Mouse (Mus musculus) cerebellum, postnatal 14 days (tissue): Measurements from ENCODE around the gene Sned1.
A peak's percentile ranks its signal among the peaks of the same experiment; 100 is the strongest.
"Not testable (repeated sequence)": the region's sequence is repeated elsewhere in the genome, so short reads cannot be mapped to it uniquely, and the experiment has no call there.

Experiments used
- DNase-seq, 2 experiments: peaks; one replicate each; pipeline ENCODE4 v3.0.0; 2021; ENCODE audit warnings: mixed read lengths in 2 of 2

The Sned1 gene

DNA sequence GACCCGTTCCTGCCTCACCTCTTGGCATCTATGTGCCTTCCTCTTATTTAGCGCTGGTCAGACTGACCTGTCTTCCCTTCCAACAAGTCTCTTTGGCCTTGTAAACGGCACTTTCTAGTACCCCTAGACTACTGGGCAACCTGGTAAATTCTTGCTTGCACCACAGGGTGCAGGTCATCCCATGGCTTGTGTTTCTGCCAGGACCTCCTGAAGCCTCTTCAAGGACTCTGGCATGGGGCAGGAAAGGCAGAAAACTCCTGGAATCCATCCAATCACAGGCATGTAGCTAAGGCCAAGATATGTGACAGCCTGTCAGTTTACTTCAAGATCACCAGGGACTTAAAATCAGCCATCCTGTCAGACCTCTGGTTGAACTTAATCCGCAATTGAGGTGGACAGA, 6.0 kb upstream of the Sned1 start:
- DNase-seq = peak; percentile 42 to 59

DNA sequence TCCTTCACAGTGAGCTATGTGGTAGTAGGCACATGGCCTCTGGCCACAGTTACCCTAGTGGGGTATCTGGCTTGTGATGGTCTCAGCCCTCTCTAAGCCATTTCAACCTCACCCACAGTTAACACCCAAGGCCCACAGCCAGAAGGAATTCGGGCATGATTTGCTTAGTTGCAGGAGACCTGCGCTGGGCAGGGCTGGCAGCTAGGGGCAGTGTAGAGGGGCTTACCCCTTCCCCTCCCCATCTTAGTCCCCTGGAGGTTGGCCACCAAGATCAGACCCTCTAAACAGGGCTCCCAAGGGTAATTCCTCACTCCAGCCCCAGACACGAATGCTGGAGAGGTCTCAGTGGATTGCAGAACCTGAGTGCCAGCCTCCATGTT, 894 bp downstream of the Sned1 start:
- DNase-seq = peak; percentile 47 to 71

DNA sequence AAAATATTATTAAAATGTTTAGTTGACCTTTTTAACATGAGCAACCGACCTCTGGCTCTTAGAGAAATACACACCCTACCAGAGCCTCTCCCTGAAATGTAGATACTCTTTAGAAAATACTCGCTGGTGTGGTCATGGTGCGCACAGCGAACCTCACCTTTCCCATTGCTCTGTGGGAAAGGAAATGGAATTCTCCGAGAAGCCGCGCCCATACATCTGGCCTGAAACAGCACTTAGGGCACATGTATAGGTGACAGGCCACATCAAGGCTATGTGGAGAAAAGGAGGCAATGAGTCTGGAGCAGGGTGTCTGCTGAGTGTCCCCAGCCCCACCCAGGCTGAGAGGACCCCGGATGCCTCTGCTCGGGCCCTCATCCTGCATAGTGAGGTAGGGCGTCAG, 2.0 kb downstream of the Sned1 start:
- DNase-seq = no peak

DNA sequence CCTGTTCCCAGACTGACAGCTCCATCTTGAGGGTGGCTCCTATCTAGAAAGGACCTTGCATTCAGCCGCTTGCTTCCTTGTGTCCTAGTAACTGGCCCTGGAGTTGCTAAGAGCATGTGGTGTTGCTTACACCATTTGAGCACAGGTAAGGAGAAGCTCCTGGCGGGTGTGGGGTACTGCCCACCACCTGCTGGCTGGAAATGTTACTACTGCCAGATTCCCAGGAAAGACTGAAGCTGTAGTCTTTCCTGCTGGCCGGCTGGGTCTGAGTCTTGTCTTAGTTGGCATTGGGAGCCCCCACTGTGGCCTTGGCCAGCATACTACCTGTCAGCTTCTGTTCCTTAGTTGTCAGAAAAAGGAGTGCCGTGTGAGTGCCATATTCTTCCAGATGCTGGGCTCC, 2.6 kb downstream of the Sned1 start:
- DNase-seq = peak in 1 of 2 experiments; percentile 39

DNA sequence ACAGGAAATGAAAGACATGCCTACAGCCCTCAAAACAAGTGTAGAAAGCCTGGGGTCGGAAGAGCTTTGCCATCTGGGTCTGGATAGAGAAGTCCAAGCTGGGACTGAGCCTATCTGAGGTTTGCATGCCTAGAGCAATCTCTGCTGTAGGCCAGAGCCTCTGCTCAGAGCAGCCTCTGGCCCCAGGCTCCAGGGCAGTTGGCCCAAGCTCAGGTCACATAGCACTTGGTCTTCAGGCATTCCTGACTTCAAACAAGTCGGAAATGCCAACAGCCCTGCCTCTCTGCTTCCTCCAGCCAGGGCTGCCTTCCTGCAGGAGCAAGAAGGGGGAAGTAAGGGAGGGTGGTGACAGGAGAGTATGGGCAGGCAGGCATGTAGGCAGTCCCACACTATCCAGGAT, 10.3 kb downstream of the Sned1 start:
- DNase-seq = no peak

DNA sequence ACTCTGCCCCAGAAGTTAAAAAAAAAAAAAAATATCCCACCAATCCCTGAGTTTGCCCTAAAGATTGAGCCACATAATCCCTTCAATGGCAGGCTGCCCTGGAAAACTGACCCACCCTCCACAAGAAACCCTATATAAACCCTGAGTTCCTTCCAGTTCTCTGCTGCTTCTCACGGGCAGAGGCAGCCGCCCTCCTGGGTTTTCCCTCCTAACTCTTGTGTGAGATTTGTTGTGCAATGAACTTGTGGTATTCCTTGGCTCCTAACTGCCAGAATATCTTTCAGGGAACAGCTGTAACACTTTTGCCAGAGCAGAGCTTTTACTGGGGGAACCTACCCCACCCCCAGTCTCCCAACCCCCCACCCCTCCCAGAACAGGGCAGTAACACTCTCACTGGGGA, 16.9 kb downstream of the Sned1 start:
- no peak for DNase-seq

DNA sequence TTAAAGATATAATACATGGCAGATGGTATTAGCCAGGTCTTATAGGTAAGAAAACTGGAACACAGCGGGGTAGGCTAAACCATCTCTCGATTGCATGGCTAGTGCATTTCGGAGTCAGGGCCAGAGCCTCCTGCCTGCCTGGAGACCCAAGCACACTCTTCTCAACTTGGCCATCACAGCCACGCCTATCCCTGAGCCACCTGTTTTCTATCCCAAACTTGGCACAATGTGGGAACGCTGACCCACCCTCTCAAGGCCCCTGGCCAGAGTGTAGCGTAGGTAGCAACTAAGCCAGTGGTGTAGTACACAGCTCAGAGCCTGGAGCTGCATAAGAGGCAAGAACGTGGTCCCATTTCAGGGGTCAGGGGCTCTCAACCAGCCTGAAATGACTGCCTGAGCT, 20.1 kb downstream of the Sned1 start:
- no peak for DNase-seq

DNA sequence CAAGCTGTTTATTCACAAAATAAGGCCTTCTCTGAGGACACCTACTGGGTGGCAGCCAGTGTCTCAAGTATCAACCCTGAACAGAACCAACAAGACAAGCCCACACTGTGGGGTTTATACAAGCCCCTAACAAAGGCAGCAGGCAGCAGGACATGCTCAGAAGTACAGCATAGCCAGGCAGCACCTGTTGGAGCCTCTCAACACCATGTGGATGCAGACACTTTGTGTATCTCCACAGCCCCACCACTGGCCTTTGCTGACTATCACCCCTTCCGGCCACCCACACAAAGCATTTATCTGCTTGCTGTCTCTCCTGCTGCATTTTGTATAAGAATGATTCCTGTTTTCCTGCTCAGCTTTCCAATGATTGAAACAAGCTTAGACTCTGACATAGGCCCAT, 21.9 kb downstream of the Sned1 start:
- no peak for DNase-seq

DNA sequence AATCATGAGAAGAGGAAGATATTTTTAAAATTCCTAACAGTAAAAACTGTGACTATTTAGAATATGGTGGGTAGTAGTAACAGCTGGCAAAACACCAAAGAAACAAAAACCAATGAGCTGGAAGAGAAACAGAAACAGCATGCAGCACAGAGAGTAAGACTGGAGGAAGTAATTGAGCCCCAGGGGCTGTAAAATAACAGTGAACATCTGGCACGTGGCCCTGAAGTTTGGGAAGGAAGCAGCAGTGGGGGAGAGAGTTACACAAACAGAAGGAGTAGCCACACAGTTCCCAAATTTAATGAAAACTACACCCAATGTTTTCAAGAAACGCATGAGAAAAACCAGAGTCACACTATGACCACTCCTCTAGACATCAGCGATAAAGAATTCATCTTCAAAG, 31.6 kb downstream of the Sned1 start:
- DNase-seq = no peak

DNA sequence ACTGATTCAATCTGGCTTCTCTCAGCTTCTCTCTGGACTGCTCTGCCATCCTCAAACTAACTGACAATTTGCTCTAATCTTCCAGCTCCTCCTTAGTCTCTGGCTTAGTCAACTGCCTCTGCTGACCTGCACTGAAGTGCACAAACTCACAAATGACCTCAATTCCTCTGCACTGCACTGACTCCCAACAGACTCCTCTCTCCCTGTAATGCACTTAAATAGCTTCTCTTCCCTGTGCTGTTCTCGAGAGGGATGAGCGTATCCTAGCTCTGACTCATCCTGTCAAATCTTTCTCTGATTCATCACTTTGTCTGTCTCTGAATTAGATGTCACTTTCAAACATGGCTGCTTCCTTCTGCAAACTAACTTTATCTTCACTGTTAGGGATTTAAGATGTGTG, 32.6 kb downstream of the Sned1 start:
- DNase-seq = no peak

DNA sequence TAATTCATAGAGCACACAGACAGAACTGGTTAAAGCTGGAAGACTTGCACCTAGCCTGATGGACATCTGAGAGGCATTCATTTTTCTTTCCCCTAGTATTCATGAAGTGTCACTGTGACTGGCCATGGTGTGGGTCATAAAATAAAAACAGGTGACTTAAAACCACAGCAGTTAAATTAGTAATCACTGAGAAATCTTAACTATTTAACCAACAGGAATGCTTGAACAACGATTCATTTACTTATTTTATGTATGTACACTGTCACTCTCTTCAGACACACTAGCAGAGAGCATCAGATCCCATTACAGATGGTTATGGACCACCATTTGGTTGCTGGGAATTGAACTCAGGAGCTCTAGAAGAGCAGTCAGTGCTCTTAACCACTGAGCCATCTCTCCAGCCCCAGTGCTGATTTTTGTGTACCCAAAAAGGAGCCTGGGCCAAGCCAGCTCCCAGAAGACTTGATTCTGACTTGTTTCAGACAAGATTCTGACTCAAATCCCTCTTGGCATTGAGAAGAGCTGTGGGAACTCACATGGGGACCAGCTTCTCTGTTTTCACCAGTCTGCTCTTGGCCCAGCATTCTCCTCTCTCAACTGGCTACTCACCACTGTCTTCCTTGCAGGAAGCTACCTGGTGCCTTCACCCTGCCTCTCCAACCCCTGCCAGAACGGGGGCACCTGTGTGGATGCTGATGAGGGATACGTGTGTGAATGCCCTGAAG, 35.0 kb downstream of the Sned1 start:
- DNase-seq = no peak

DNA sequence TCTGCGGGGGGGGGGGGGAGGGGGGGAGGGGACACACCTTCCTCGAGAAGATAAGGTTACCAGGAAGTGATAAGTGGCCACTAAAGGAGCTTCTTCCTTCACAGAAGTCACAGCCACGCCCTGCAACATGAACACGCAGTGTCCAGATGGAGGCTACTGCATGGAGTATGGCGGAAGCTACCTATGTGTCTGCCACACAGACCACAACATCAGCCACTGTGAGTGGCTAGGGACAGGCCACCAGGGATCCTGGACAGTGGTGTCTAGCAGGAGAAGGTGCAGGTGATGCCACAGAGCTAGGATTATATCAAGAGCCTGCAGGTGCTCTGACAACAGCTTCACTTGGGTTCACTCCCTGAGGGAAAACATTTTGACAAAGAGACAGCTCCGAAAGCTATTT, 36.1 kb downstream of the Sned1 start:
- DNase-seq = no peak

DNA sequence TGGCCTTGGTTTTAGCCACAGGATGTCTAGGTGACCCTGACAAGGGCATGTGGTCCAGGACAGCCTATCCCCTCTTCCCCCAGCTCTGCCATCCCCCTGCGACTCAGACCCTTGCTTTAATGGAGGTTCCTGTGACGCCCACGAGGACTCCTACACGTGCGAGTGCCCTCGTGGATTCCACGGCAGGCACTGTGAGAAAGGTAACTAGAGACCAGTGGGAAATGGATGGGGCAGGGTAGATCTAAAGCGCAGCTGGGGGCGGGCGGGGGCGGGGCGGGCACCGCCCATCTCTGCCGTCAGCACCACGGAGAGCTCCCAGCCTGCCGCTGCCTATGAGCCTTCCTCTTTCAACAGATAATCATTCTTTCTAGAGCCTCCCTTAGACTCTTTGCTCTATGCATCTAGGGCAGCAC, 36.8 kb downstream of the Sned1 start:
- DNase-seq = no peak

DNA sequence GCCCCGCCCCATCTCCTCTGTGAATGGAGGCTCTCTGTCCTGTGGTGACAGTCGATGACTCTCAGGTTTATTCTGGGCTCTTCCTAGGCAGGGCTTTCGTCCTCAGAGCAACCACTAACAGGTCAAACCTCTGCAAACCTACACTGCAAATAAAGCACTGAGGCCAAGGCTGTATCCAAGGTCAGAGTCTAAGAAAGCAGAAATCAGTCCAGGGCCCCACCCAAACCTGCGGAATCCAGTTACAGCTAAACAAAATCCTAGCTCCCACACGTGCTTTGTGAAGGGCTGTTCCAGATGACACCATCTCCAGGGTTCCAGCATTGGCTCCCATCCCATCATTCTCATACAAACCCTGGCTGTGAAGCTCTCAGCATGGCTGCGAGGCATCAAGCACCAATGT, 39.9 kb downstream of the Sned1 start:
- no peak for DNase-seq

DNA sequence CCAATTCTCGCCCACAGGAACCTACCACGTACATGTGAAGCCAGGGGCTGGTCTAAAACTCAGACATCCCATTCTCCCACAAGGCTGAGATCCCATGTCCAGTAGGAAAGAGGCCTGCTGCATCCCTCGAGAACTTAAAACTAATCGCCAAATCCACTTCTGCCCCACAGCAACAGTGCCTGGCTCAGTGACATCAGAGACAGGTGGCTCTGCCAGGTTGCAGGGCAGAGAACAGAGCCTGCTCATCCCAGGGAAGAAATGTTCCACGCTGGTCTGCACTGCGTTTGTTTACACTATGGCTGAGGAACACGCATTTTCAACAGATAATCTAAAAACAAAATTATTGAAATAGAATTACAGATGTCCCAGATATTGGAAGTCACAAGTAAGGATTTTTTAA, 41.4 kb downstream of the Sned1 start:
- peak; percentile 57 to 61 for DNase-seq

DNA sequence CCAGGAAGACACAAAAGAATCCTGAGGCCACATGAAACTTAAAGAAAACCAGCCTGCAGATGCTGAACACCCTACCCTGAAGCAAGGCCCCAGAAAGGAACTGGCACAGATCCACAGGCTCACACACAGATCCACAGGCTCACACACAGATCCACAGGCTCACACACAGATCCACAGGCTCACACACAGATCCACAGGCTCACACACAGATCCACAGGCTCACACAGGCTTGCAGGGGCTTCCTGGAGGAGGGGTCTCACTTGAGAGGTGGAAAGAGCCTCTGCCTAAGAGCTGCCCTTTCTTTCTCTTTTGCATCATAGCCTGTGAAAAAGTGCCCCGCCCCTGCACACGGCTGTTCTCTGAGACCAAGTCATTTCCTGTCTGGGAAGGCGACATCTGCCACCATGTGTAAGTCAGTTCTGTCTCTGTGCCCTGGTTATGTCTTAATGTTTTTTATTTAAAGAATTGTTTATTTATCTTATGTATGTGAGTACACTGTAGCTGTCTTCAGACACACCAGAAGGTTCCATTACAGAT, 54.1 kb downstream of the Sned1 start:
- no peak for DNase-seq

DNA sequence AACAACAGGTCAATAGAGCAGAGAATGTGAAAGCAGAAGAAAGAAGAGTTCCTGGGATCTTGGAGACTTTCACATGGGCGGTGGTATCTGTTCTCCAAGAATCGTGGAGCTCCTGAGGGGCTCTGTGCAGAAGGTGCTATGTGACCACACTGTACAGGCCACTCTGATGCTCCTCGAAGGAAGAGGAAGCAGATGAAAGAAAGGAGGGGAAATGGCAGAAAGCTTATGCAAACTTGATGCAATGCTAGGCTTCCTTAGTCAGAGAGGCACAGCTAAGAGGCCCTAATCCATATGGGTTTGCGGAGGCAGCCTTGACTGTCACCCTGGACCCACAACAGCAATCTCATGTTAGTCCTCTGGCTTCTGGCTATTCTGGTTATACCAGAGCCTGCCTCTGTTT, 55.3 kb downstream of the Sned1 start:
- DNase-seq = no peak

DNA sequence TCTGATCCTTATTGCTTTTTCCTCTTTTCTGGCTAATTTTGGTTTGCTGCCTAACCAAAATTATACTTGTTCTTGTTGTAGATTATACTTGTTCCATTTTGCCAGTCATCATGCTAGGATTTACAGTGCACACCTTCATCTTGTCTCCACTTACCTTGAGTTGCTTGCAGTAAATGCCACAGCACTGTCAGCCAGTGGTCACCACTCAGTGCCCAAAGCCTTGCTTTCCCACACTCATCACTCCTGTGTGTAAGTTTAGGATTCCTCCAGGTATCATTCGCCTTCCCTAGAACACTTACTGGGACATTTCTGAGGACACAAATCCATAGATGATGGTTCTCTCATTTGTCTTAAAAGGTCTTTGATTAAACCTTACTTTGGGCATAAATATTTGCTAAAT, 56.0 kb downstream of the Sned1 start:
- no peak for DNase-seq

DNA sequence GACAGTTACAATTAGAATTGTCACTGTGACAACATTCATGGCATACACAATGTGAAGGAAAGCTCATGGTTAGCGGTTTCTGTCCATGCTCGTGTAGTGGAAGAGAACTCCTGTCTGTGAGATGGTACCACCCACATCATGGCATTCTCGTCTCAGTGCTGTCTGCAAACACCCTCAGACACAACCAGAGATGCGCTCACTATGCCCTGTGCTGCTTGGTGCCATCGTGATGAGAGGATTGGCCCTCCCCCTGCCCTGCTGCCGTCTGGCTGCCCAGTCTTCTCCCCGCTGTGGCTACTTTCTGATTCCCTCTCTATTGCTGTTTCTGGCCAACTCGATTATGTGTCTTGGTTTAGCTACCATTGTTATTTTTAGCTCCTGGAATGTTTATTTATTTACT, 56.4 kb downstream of the Sned1 start:
- no peak for DNase-seq

DNA sequence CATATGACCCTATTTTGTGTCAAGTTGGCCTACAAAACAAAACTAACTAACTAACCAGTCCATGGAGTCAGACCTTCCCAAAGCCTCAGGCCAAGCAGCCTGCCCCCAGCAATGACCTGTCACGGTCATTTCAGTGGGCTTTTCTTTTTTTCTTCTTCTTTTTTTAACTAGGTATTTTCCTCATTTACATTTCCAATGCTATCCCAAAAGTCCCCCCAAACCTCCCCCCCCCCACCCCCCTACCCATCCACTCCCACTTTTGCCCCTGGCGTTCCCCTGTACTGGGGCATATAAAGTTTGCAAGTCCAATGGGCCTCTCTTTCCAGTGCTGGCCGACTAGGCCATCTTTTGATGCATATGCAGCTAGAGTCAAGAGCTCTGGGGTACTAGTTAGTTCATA, 58.9 kb downstream of the Sned1 start:
- not testable (repeated sequence) for DNase-seq

DNA sequence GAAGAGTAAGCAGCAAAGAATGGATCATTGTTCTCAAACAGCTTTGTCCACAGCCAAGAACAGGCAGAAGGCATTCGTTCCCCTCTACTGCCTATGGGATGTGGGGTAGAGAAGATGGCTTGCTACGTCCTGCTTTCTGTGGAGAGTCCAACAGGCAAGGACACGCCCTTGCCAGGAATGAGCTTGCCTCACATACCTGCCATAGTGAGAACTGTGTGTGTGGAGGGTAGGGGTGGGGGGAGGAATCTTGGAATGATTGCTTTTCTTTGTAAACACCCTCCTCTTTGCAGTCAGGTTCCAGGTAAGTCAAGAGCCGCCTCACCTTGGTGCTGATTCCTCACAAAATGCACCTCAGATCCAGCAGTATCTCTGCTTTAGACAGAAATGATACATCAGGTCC, 64.2 kb downstream of the Sned1 start:
- DNase-seq = no peak

DNA sequence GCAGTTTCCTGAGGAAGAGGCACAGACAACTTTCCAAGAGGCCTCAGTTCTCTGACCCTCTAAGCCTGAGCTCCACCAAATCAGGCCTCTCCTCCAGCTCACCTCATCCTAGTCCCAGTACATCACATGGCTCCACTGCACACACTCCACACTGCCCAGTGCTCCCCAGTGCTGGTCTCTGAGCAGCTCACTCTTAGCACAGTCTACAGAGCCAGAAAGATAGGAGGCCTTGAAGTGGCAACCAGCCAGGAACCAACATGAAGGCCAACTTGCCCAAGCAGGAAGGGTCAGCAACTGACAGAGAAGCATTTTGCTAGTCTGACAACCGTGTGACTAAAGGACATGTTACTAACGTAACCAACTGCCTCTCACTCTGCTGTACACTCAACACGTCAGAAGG, 64.9 kb downstream of the Sned1 start:
- DNase-seq = peak in 1 of 2 experiments; percentile 26

DNA sequence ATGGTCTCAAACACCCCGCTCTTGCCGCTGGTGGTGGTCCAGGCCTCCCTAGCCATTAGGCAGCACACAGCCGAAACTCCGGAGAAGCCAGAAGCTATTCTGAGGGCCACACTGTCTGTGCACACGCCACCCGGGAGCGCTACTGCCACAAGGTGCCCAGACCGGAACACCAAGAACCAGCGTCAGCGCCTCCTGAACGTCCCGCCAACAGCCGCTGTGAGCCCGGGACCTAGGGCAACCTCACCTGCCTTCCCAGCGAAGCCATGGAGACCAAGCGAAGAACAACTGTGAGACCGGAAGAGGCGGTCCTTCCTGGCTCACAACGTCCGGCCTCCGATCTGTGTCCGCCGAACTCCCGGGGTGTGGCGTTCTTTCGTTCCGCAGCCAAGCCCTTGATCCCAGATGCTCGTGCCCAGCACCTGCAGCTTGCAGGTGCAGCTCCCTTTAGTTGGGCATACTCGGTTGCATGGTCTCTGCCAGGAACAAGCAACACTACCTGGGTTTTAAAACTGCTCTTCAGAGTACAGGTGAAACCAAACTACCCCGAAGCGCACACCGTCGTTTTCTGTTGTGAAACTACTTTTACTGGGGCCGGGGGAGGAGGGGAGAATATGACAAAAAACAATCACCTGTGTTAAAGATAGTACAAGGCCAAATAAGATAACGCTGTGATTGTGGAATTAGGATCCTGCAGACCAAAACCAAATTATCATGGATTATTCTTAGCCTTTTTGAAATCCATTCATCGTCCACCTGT, 70.1 kb downstream of the Sned1 start, which contains the start of gene Mterf4:
Mterf4 (minus strand) TSS at position 335 of the 757 bp plus-strand sequence.
- DNase-seq = peak; percentile 91

DNA sequence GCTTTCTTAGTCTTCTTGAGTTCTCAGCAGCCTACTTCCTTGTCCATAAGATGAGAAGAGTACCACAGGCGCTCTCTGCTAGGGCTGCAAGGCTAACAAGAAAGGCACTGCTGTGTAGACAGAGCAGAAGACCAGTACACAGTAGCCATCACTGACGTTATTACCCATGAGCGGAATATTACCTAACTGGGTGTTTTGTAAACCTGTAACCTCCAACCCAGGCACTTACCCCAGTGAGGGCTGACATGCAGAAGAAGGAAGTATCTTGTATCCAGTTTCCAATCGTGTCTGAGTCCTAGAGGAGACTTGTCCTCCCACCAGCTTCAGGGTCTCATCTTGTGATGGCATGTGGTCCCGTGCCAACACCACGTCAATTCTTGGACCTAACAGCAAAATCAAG, 88.3 kb downstream of the Sned1 start:
- DNase-seq = no peak
